Mouse (Mus musculus) cerebellum, adult (tissue): ENCODE results near the gene Lrrk1.

Source experiments
- ATAC-seq: cut with Nextera tagmentation; 2 replicates; pipeline ENCODE4 v1.9.2; 2017; ENCODE audit warnings: mild to moderate bottlenecking, moderate library complexity, mixed read lengths; ENCODE audit not compliant: insufficient number of reproducible peaks, low FRiP score, low TSS enrichment

Gene Lrrk1

GRCm38 (mm10) chr7:66342831-66343230 lies 45.3 kb downstream of the Lrrk1 start:
- no peak for ATAC-seq

GRCm38 (mm10) chr7:66342323-66342722 lies 45.8 kb downstream of the Lrrk1 start:
- no peak for ATAC-seq

- ATAC-seq = no peak
These were observed 48.1 kb downstream of the Lrrk1 start for GRCm38 (mm10) chr7:66340044-66340443.

GRCm38 (mm10) chr7:66339625-66340024 lies 48.5 kb downstream of the Lrrk1 start:
- ATAC-seq = no peak

GRCm38 (mm10) chr7:66336955-66337354 lies 51.2 kb downstream of the Lrrk1 start:
- ATAC-seq = no peak

GRCm38 (mm10) chr7:66333906-66334500 lies 54.1 kb downstream of the Lrrk1 start:
- ATAC-seq = no peak

GRCm38 (mm10) chr7:66332340-66332739 lies 55.8 kb downstream of the Lrrk1 start:
- no peak for ATAC-seq

- no peak for ATAC-seq
These were observed 57.5 kb downstream of the Lrrk1 start for GRCm38 (mm10) chr7:66330610-66331009.

- no peak for ATAC-seq
These were observed 60.6 kb downstream of the Lrrk1 start for GRCm38 (mm10) chr7:66327516-66327915.

- no peak for ATAC-seq
These were observed 62.6 kb downstream of the Lrrk1 start for GRCm38 (mm10) chr7:66325419-66326053.

- ATAC-seq = no peak
These were observed 64.7 kb downstream of the Lrrk1 start for GRCm38 (mm10) chr7:66323252-66324015.

- ATAC-seq = no peak
These were observed 67.2 kb downstream of the Lrrk1 start for GRCm38 (mm10) chr7:66320996-66321395.

- ATAC-seq = no peak
These were observed 70.0 kb downstream of the Lrrk1 start for GRCm38 (mm10) chr7:66318147-66318546.

GRCm38 (mm10) chr7:66310670-66311656 lies 77.2 kb downstream of the Lrrk1 start:
- no peak for ATAC-seq

GRCm38 (mm10) chr7:66309950-66310669 lies 78.0 kb downstream of the Lrrk1 start:
- no peak for ATAC-seq

- ATAC-seq = no peak
These were observed 78.8 kb downstream of the Lrrk1 start for GRCm38 (mm10) chr7:66309240-66309949.

- ATAC-seq = no peak
These were observed 79.4 kb downstream of the Lrrk1 start for GRCm38 (mm10) chr7:66308581-66309239.

GRCm38 (mm10) chr7:66307791-66308190 lies 80.4 kb downstream of the Lrrk1 start:
- ATAC-seq = no peak
